Mouse (Mus musculus) liver, embryonic 13.5 days (tissue): ENCODE results near the gene Dgkg. TPM values are rescaled to one million over a fixed set of nuclear protein-coding genes. Genes with fewer than 3 reads are reported as not detected.

Source experiments
- ATAC-seq: fragments of 200-750 bp; cut with Nextera tagmentation; 2 replicates; pipeline ENCODE4 v1.8.0; 2017; ENCODE audit warnings: low read depth, mild to moderate bottlenecking, moderate number of reproducible peaks, moderate library complexity
- DNase-seq: peaks from one replicate; pipeline ENCODE4 v3.0.0; 2022
- H3K27ac ChIP-seq: fragments of 300-500 bp; sonication (generic); 2 replicates; pipeline ENCODE4 v1.5.1; 2015; ENCODE audit warnings: moderate library complexity, mild to moderate bottlenecking, inconsistent platforms
- H3K27me3 ChIP-seq: fragments of 300-500 bp; sonication (generic); 2 replicates; pipeline ENCODE4 v1.6.1; 2015; ENCODE audit warnings: mild to moderate bottlenecking, inconsistent platforms
- H3K36me3 ChIP-seq: fragments of 300-500 bp; sonication (generic); 2 replicates; pipeline ENCODE4 v1.6.1; 2015; ENCODE audit warnings: mild to moderate bottlenecking, inconsistent platforms
- H3K4me1 ChIP-seq: fragments of 300-500 bp; sonication (generic); replicated peaks from 2 replicates; pipeline ENCODE4 v1.6.1; 2015; ENCODE audit warnings: inconsistent platforms
- H3K4me2 ChIP-seq: fragments of 300-500 bp; sonication (generic); 2 replicates; pipeline ENCODE4 v1.6.1; 2015; ENCODE audit warnings: inconsistent platforms, mild to moderate bottlenecking, moderate library complexity
- H3K4me3 ChIP-seq: fragments of 300-500 bp; sonication (generic); replicated peaks from 2 replicates; pipeline ENCODE4 v1.5.1; 2015; ENCODE audit warnings: mild to moderate bottlenecking, inconsistent platforms
- H3K9ac ChIP-seq: fragments of 300-500 bp; sonication (generic); 2 replicates; pipeline ENCODE4 v1.6.1; 2015; ENCODE audit warnings: mild to moderate bottlenecking, inconsistent platforms
- H3K9me3 ChIP-seq: fragments of 300-500 bp; sonication (generic); replicated peaks from 2 replicates; pipeline ENCODE4 v1.6.1; 2016; ENCODE audit warnings: inconsistent platforms
- WGBS: fragments of 180-500 bp; shearing (Covaris S2); methylation state at CpG from one replicate; pipeline ENCODE4 v1.1.7; 2015; ENCODE audit not compliant: insufficient replicate concordance; 5-methylcytosine and 5-hydroxymethylcytosine counted together
- polyA plus RNA-seq: library from polyadenylated mRNA; unstranded; fragments of >200 nt; fragmentation: Nextera tagmentation; extraction: Ambion mirVana; gene quantifications from 2 replicates; pipeline ENCODE4 v1.2.1, GENCODE M21; 2015

The Dgkg gene
- polyA plus RNA-seq, 1 experiment from 2014 or later, result 0.75 TPM

DNA sequence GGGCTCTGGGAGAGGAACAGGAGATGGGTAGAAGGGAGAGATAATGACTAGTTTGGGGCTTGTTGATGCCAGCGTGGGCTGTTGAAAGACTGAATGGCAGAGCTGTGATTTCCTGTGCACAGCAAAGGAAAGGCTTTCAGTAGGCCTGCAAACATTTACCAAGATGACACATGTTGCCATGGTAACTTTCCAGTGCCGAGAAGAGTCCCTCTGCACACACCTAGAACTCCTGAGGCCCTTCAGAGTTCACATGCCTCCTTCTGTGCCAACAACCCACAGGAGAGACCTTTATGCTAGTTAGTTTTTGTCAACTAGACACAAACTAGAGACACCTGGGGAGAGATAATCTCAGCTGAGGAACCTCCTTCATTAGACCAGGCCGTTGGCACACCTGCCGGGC, 163.6 kb downstream of the Dgkg start:
- Histone ChIP-seq H3K4me3 (no peak overlapping the region), H3K4me1 (no peaks in the 10 kb centered on the region), H3K4me2 (no peak overlapping the region), H3K27ac (no peak overlapping the region), H3K36me3 (no peaks in the 10 kb centered on the region), H3K27me3 (no peaks in the 10 kb centered on the region), H3K9ac (no peak overlapping the region), H3K9me3 (no peaks in the 10 kb centered on the region)
- no peak for ATAC-seq
- DNase-seq, result no peak
- 55% methylated on average over 4 of the region's 4 CpGs for WGBS

DNA sequence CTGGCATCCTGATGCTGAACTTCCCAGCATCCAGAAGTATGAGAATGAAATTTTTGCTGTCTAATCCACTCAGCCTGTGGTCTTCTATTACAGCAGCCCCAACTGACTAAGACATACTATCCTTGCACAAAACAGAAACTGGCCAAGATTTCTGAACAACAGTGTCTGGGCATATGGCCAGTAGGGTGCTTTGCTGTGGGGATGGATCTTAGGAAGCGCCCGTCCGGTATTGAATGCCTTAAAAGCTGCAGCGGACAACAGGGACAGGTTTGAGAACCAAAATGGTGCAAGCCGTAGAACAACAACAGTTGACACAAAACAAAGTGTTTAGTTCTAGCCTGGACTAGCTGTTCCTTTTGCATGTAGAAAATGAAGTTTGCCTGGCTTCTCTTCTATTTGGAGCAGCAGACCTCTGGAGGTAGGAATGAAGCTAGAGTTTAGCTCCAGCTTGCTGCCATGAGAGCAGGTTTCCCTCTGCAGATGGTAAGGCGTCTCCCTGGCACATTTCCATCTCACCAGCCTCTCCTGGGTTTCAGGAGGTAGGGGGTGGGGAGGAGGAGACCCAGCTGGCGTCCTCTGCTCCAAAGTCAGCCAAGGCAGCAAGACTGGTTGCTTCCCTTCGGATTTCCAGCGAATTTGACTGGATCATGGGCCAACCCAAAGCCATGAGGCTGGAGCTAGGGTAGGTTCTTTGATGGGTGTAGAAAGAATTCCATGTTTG, 165.4 kb downstream of the Dgkg start:
- WGBS, result 72% methylated on average over 9 of the region's 9 CpGs
- H3K4me1 ChIP-seq, result no peaks in the 10 kb centered on the region
- no peak overlapping the region for H3K27ac ChIP-seq
- no peak overlapping the region for H3K4me2 ChIP-seq
- no peaks in the 10 kb centered on the region for H3K36me3 ChIP-seq
- ATAC-seq (no peak), DNase-seq (no peak)
- no peaks in the 10 kb centered on the region for H3K27me3 ChIP-seq
- no peak overlapping the region for H3K4me3 ChIP-seq
- no peak overlapping the region for H3K9ac ChIP-seq
- H3K9me3 ChIP-seq, result no peaks in the 10 kb centered on the region

DNA sequence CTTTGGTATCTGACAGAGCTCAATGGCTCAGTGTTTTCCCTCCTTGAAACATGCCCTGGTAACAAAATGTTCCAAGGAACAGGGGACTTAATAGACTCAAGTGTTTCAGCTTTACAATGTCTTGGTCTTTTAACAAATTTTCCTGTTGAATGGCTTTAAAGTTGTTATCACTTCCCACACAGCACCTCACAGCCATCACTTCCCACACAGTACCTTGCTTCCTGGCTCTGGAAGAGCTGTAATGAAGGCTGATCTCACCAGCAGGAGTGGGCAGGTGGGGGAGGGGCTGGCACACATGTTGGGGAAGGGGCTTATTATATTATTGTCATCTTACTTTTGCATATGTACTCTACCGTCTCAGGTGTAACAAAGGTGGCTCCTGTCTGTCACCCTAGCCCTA, 173.1 kb downstream of the Dgkg start:
- Histone ChIP-seq H3K9me3 (no peaks in the 10 kb centered on the region), H3K9ac (no peak overlapping the region), H3K4me1 (no peaks in the 10 kb centered on the region), H3K27me3 (no peaks in the 10 kb centered on the region), H3K4me3 (no peak overlapping the region), H3K27ac (no peak overlapping the region), H3K36me3 (no peaks in the 10 kb centered on the region), H3K4me2 (no peak overlapping the region)
- DNase-seq (no peak), ATAC-seq (no peak)
- WGBS, result 56% methylated on average over 1 of the region's 1 CpGs

DNA sequence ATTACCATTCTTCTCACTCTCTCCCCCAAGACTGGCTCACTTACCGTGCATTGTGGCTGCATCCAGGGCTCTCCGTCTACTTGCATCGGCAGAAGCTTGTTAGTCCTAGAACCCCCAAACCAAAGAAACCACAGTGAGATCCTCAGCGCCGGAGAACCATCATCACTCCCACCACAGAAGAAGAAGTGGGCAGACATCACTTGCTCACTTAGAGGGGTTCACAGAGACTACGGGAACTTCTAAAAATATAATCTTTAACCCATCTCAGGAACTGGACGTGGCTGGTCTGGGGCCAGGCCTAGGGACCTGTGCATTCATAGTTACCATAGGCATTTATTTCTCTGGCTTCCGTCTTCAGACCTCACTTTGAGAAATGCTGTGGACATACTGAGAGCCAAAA, 177.7 kb downstream of the Dgkg start:
- Histone ChIP-seq H3K27me3 (no peaks in the 10 kb centered on the region), H3K4me2 (no peak overlapping the region), H3K4me1 (no peaks in the 10 kb centered on the region), H3K4me3 (no peak overlapping the region), H3K27ac (no peak overlapping the region), H3K36me3 (no peaks in the 10 kb centered on the region), H3K9me3 (no peaks in the 10 kb centered on the region), H3K9ac (no peak overlapping the region)
- WGBS, result 33% methylated on average over 8 of the region's 8 CpGs
- no peak for ATAC-seq
- DNase-seq, result no peak

DNA sequence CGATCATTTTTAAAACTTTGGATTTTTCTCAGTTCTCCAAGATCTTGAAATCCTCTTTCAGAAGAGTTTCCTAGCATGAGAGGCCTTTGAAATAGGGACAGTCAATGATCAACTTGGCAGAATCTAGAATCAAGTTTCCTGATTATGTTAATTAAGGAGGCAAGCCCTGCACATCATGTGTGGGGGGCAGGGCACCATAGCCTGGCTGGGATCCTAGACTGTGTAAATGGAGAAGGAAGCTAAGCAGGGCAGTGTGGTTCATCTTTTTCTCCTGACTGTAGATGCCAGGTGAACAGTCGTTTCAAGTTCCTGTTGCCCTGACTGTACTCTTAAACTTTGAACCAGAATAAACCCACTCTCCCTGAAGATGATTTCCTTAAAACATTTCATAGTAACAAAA, 185.3 kb downstream of the Dgkg start:
- Histone ChIP-seq H3K4me3 (no peak overlapping the region), H3K9ac (no peak overlapping the region), H3K9me3 (no peaks in the 10 kb centered on the region), H3K27ac (no peak overlapping the region), H3K4me1 (no peaks in the 10 kb centered on the region), H3K36me3 (no peaks in the 10 kb centered on the region), H3K4me2 (no peak overlapping the region), H3K27me3 (no peaks in the 10 kb centered on the region)
- 50% methylated on average over 2 of the region's 2 CpGs for WGBS
- DNase-seq (no peak), ATAC-seq (no peak)

DNA sequence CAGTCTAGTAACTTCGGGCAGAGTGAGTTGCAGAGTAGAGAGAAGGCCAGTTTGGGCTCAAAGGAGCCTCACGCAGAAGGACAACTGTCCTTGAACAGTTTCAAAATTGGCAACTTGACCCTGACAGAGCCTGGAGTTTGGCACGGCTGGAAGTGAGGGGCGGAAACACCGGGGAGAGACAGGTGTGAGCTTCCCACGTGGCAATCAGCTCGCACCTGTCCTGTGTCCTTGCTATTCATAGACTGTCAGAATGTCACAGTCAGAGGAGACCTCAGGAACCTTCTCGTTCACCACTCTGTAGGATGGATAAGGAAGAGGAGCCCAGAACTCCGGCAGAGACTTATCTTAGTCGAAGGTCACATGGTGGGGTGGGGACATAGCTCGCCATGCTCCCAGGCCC, 187.6 kb downstream of the Dgkg start:
- Histone ChIP-seq H3K4me3 (no peak overlapping the region), H3K27me3 (no peaks in the 10 kb centered on the region), H3K9ac (no peak overlapping the region), H3K27ac (no peak overlapping the region), H3K4me1 (no peaks in the 10 kb centered on the region), H3K4me2 (no peak overlapping the region), H3K36me3 (no peaks in the 10 kb centered on the region), H3K9me3 (no peaks in the 10 kb centered on the region)
- ATAC-seq (no peak), DNase-seq (no peak)
- WGBS, result 63% methylated on average over 11 of the region's 11 CpGs

DNA sequence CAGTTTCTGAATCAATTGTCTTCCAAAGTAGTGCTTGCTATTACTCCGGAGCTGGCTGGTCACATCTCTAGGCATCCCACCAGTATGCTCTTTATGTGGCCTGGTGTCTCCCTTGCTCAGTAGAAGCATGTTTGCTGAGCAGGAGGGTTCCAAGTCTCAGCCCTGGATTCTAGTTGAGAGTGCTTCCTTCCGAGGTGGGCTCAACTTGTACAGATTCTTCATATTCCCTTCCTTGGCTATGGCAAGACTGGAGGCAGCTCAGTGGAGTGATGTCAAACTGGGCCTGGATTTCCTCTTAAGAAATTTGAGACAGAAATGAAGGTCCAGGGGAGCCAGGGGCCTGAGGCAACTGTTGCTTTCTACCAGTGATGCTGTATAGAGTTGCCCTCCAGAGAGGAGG, 189.9 kb downstream of the Dgkg start:
- WGBS, result 58% methylated on average over 2 of the region's 2 CpGs
- H3K9ac ChIP-seq, result no peak overlapping the region
- H3K4me2 ChIP-seq, result no peak overlapping the region
- H3K4me3 ChIP-seq, result no peak overlapping the region
- ATAC-seq (no peak), DNase-seq (no peak)
- no peaks in the 10 kb centered on the region for H3K9me3 ChIP-seq
- H3K27ac ChIP-seq, result no peak overlapping the region
- no peaks in the 10 kb centered on the region for H3K36me3 ChIP-seq
- H3K27me3 ChIP-seq, result no peaks in the 10 kb centered on the region
- H3K4me1 ChIP-seq, result no peaks in the 10 kb centered on the region

DNA sequence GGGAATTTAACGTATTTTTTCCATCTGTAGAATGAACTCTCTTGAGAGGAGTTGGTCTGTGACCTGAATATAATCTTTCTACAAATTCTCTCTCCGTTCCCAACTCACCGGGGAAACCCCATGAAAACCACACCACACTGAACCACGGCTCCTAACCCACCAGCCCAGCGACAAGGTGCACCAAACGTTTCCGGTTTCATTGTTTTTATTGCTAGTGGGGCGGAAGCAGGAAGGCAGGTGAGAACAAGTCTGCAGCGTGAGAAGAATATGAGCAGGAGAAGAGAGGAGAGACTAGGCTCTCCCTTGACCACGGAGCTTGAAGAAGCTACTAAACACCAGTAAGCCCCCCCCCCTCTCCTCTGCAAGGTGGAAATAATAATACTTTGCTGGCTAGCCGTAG, 190.6 kb downstream of the Dgkg start:
- Histone ChIP-seq H3K4me3 (no peak overlapping the region), H3K27ac (no peak overlapping the region), H3K4me1 (no peaks in the 10 kb centered on the region), H3K9me3 (no peaks in the 10 kb centered on the region), H3K36me3 (no peaks in the 10 kb centered on the region), H3K9ac (no peak overlapping the region), H3K27me3 (no peaks in the 10 kb centered on the region), H3K4me2 (no peak overlapping the region)
- DNase-seq (no peak), ATAC-seq (no peak)
- 64% methylated on average over 11 of the region's 11 CpGs for WGBS

DNA sequence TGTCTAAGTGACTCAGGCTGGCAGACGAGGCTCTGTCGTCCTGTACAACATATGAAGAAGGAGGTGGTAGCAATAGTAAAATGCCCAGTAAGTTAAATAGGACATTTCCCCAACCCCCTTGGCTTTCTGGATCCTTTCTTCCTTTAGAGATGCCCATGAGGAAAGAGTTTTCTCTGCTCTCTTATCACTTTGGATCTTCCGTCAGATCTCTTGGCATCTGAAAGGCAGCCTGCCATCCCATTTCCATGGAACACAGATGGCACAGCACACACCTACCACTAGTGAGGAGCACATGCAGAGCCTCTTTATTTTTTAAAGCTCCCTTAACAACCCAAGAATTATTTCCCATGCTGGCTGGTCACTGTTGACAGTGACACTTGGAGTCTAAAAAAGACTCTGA, 194.8 kb downstream of the Dgkg start:
- 56% methylated on average over 3 of the region's 3 CpGs for WGBS
- no peak overlapping the region for H3K27ac ChIP-seq
- H3K9ac ChIP-seq, result no peak overlapping the region
- H3K4me2 ChIP-seq, result no peak overlapping the region
- H3K36me3 ChIP-seq, result no peaks in the 10 kb centered on the region
- no peak overlapping the region for H3K4me3 ChIP-seq
- DNase-seq, result no peak
- H3K4me1 ChIP-seq, result no peaks in the 10 kb centered on the region
- no peak for ATAC-seq
- H3K27me3 ChIP-seq, result no peaks in the 10 kb centered on the region
- H3K9me3 ChIP-seq, result no peaks in the 10 kb centered on the region

DNA sequence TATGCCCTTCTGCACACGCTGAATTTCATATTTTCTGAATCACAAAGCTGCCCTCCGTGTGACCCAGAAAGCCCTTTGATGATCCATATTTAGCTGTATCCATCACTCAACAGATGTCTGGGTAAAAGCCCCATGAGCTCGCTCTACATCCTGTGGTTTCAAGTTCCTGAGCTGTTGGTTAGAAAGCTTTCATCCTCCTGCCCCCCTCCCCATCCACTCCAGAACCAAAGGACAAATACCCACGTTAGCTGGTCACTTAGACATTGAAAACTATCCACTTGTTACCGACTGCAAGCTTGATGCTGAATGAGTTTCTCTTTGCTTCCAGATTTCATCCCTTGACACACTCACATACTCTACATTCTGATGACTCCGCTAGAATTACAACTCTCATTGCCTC, 195.3 kb downstream of the Dgkg start:
- Histone ChIP-seq H3K27me3 (no peaks in the 10 kb centered on the region), H3K27ac (no peak overlapping the region), H3K36me3 (no peaks in the 10 kb centered on the region), H3K4me1 (no peaks in the 10 kb centered on the region), H3K9ac (no peak overlapping the region), H3K9me3 (no peaks in the 10 kb centered on the region), H3K4me3 (no peak overlapping the region), H3K4me2 (no peak overlapping the region)
- DNase-seq (no peak), ATAC-seq (no peak)
- WGBS, result 31% methylated on average over 6 of the region's 6 CpGs

DNA sequence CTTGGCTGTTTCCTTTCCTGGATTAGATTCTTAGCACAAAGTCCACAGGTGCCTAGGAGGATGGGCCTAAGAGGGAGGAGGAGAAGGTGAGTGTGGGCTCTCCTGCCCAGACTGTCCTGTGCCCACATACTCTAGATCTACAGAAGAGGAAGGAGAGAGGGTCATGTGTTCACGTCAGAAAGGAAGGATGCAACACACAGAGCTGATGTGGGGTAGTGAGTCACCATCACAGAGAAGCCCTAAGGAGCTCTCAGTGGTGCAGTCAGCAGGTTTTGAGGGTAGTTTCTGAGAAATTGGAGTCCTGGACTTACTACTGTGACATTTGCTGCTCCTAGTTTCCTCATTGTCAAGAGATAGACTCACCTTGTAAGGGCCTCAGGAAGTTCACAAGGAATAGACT, 196.1 kb downstream of the Dgkg start:
- Histone ChIP-seq H3K4me3 (no peak overlapping the region), H3K4me2 (no peak overlapping the region)
- no peak for ATAC-seq

DNA sequence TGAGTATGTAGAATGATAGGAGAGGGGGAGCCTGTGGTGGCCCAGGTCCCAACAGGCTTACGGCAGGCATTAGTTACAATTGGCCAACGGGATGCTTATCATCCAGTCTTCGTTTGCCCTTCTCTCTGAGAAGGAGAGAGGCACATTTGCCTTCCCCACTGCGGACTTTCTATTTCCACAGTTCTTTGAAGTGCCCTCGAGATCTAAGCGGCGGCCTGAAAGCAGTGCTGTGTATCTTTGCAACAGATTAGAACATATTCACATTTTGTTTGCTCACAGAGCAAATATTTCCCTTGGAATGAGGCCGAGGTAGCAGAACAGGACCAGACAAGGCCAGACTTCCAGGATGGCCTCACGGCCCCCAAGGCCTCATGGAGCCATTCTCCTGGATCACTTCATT, 204.9 kb downstream of the Dgkg start:
- H3K4me3 ChIP-seq, result no peak overlapping the region
- H3K36me3 ChIP-seq, result no peaks in the 10 kb centered on the region
- DNase-seq (no peak), ATAC-seq (no peak)
- H3K4me1 ChIP-seq, result no peaks in the 10 kb centered on the region
- no peaks in the 10 kb centered on the region for H3K27me3 ChIP-seq
- H3K4me2 ChIP-seq, result no peak overlapping the region
- H3K9ac ChIP-seq, result no peak overlapping the region
- H3K27ac ChIP-seq, result no peak overlapping the region
- no peaks in the 10 kb centered on the region for H3K9me3 ChIP-seq
- 64% methylated on average over 9 of the region's 9 CpGs for WGBS

More for the DNA sequence above, 196.1 kb downstream of the Dgkg start:
- 18% methylated on average over 1 of the region's 1 CpGs for WGBS
- H3K27me3 ChIP-seq, result no peaks in the 10 kb centered on the region
- no peak overlapping the region for H3K9ac ChIP-seq
- no peaks in the 10 kb centered on the region for H3K4me1 ChIP-seq
- DNase-seq, result no peak
- H3K27ac ChIP-seq, result no peak overlapping the region
- no peaks in the 10 kb centered on the region for H3K9me3 ChIP-seq
- H3K36me3 ChIP-seq, result no peaks in the 10 kb centered on the region
